Mouse (Mus musculus): Measurements from ENCODE around the gene Olfr1201. TPM values are rescaled to one million over a fixed set of nuclear protein-coding genes. Genes with fewer than 3 reads are reported as not detected.

The Olfr1201 gene
- total RNA-seq (2021): not detected
- long read RNA-seq, experiment 1: 0 reads
- long read RNA-seq, experiment 2: 0 reads

DNA sequence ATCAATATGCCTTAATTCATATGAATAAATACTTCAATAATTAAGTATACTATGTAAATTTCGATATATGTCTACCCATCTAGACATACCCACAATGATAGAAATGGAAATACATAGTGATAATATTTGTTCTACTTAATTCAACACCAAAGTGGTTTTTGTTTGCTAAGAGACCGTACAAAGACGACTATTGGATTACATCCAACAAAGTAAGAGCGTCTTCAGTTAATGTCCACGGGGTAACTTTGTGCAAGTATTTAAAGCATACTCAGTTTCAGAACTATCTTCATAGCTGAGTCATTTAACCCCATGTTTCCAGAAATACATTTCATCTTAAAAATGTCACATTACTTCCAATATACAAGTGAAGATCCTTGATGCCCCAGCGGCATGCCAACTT is at the start of gene Olfr1201:
TSS of gene Olfr1201 (plus strand) at position 301 of the 400 bp plus-strand sequence.
- intact Hi-C loops (cut with DNase I): no loop called here
- no peak for DNase-seq (ENCODE audit: low spot score in 2 of 2)

DNA sequence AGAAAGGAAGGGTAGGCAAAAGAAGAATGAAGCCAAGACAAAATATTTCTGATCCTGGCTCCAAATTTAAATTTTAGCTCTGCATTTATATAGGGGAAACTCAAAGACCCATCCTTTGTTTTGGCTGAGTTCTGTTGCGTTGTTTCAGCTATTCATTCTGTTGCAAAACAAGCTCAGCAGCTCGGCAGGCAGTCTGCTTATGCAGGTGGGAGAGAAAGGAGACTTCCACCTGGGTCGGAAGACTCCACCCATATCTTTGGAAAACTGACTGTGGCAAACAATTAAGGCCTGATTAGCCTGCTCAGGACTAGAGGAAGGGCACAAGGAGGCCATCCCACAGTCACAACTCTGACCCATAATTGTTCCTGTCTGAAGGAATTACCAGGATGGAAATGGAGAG is 49.5 kb upstream of the Olfr1201 start:
- no peak for DNase-seq (ENCODE audit: low spot score in 2 of 2)
- intact Hi-C loops (cut with DNase I): no loop called here

DNA sequence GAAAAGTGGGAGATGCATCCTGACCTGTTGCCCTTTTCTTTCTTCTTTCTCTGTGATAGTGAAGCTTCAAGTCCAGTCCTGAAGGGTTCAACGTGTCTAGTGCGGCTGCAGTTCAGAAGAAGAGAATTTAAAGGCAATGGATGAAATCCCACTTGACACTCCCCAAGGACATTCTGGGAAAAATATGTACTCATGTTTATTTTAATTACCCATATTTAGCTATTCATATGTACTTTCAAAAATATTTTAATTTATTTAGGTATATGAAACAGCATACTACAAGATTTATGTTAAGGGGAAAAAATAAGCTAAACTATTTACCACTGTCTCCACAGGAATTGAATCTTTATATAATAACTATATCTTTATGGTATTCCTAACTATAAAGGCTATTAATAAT is 41.6 kb upstream of the Olfr1201 start, which contains the start of gene Olfr1198:
TSS of gene Olfr1198 (minus strand) at position 101 of the 400 bp plus-strand sequence.
- intact Hi-C loops (cut with DNase I): no loop called here

DNA sequence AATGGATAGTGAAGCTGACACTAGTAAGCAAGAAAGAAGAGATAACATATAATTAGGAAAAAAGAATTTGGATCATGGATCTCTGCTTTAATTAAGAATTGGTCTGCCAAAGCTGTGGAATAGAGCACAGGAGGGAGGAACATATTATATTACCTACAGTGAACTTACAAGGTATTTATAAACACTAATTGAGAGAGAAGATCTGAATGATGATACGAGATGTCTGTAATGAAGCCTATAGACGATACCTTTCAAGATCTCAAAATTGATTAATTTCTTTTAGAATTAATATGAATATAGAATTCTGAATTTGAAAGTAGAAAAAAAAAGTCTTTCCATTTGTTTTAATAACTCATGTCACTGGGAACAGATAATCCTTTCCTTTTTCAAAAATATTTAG is 32.5 kb upstream of the Olfr1201 start, which contains the start of gene Olfr1199:
TSS of gene Olfr1199 (minus strand) at position 101 of the 400 bp plus-strand sequence.
- no peak for DNase-seq (ENCODE audit: low spot score in 2 of 2)

More for the DNA sequence above, 41.6 kb upstream of the Olfr1201 start, which contains the start of gene Olfr1198:
- no peak for DNase-seq (ENCODE audit: low spot score in 2 of 2)

DNA sequence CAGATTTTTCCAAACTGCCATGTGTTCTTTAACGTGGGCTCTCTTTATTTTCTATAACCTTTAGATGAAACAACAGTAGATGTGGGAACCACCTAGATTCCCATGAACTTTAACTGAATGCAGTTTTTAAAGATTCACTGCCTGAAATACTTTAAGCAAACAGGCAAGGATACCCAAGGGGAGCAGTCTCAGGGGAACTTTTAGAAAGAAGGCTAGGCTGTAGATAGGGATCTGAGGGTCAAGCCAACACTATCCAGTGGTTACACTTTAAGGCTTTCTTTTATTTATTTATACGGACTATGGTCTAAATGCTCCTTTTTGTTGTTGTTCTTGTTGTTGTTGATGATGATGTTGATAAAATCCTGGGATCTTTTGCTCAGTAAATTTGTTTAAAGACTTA is 22.4 kb upstream of the Olfr1201 start, which contains the start of gene Olfr1200:
TSS of gene Olfr1200 (minus strand) at position 101 of the 400 bp plus-strand sequence.
- intact Hi-C loops (cut with DNase I): no loop called here
- DNase-seq (ENCODE audit: low spot score in 2 of 2): no peak

More for the DNA sequence above, 32.5 kb upstream of the Olfr1201 start, which contains the start of gene Olfr1199:
- intact Hi-C loops (cut with DNase I): no loop called here

DNA sequence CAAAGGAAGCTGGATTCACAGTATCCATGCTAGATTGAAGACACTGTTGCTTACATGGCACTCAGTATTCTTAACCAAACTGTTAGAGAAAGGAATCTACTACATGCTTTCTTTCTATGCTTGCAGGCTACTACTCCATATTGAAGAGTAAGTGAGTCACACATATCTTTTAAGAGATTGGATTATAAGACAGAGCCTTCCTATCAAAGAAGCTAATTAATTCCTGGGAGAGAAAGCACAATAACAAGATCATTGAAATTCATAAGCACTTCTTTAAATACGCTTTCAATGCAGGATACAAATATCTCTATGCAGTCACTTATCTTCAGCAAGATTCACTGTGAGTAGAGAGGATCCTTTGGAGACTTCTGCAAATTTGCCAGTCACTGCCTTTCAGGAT is 21.4 kb downstream of the Olfr1201 start, which contains the start of gene Olfr1202:
TSS of gene Olfr1202 (plus strand) at position 301 of the 400 bp plus-strand sequence.
- DNase-seq (ENCODE audit: low spot score in 2 of 2): no peak

DNA sequence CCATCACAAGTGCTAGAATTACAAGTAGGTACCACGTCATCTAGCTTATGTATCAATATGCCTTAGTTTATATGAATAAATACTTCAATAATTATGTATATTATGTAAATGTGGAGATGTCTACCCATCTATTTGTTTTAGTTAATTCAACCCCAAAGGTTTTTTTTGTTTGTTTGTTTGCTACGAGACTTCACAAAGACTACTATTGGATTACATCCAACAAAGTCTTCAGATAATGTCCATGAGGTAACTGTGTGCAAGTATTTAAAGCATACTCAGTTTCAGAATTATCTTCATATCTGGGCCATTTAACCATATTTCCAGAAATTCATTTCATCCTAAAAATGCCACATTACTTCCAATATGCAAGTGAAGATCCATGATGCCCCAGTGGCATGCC is 36.6 kb downstream of the Olfr1201 start, which contains the start of gene Olfr1205:
TSS of gene Olfr1205 (plus strand) at position 301 of the 400 bp plus-strand sequence.
- DNase-seq (ENCODE audit: low spot score in 2 of 2): no peak
- intact Hi-C loops (cut with DNase I): no loop called here

More for the DNA sequence above, 21.4 kb downstream of the Olfr1201 start, which contains the start of gene Olfr1202:
- intact Hi-C loops (cut with DNase I): no loop called here

DNA sequence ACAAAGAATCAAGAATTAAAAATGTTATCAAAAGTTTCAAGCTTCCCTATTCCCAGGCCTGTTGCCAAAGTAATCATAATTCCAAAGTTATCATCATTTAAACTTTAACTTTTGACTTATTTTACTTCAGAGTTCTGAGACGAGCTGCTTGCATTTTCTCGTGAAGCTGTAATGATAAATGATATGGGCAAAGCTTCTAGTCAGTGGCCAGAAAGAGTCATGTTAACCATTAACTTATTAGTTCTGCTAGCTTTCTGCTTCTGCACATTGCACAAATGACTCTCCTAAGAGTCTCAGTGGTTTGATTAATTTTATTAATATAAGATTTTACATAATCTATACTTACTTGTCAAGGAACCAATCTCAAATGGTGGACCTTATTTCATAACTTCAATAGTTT is 45.6 kb downstream of the Olfr1201 start:
- intact Hi-C loops (cut with DNase I): no loop called here
- no peak for DNase-seq (ENCODE audit: low spot score in 2 of 2)

Other genes with a start within 250 kb of the Olfr1201 start
- not detected for gene Olfr1188, start 236.1 kb upstream of the Olfr1201 start, total RNA-seq (2021)
- gene Olfr1189, start 206.6 kb upstream of the Olfr1201 start, total RNA-seq (2021): not detected
- not detected for gene Olfr1191-ps1, start 152.5 kb upstream of the Olfr1201 start, total RNA-seq (2021)
- gene Olfr1192-ps1, start 144.5 kb upstream of the Olfr1201 start, total RNA-seq (2021): not detected
- gene Olfr1193, start 117.4 kb upstream of the Olfr1201 start, total RNA-seq (2021): not detected
- gene Olfr1195, start 103.8 kb upstream of the Olfr1201 start, total RNA-seq (2021): not detected
- gene Olfr1196, start 88.4 kb upstream of the Olfr1201 start, total RNA-seq (2021): not detected
- gene Olfr1197, start 60.7 kb upstream of the Olfr1201 start, total RNA-seq (2021): not detected
- not detected for gene Olfr1198, start 41.7 kb upstream of the Olfr1201 start, total RNA-seq (2021)
- not detected for gene Olfr1199, start 32.6 kb upstream of the Olfr1201 start, total RNA-seq (2021)
- not detected for gene Olfr1200, start 22.5 kb upstream of the Olfr1201 start, total RNA-seq (2021)
- gene Olfr1202, start 21.5 kb downstream of the Olfr1201 start, total RNA-seq (2021): not detected
- gene Olfr1205, start 36.7 kb downstream of the Olfr1201 start, total RNA-seq (2021): not detected
- gene Olfr1204, start 56.3 kb downstream of the Olfr1201 start, total RNA-seq (2021): not detected
- not detected for gene Olfr1206, start 70.2 kb downstream of the Olfr1201 start, total RNA-seq (2021)
- gene Olfr1208, start 109.3 kb downstream of the Olfr1201 start, total RNA-seq (2021): not detected
- gene Olfr1209, start 122.1 kb downstream of the Olfr1201 start, total RNA-seq (2021): not detected
- not detected for gene Olfr1211, start 145.1 kb downstream of the Olfr1201 start, total RNA-seq (2021)
- not detected for gene Olfr1212, start 160.9 kb downstream of the Olfr1201 start, total RNA-seq (2021)
- gene Gm13762, start 187.2 kb downstream of the Olfr1201 start, total RNA-seq (2021): not detected
- not detected for gene Olfr1214, start 199.6 kb downstream of the Olfr1201 start, total RNA-seq (2021)
- gene Olfr1215, start 213.9 kb downstream of the Olfr1201 start, total RNA-seq (2021): not detected
- gene Olfr1216, start 225.3 kb downstream of the Olfr1201 start, total RNA-seq (2021): not detected
- not detected for gene Olfr1217, start 239.0 kb downstream of the Olfr1201 start, total RNA-seq (2021)

All from left cerebral cortex, postnatal 14 days (tissue).